Mouse (Mus musculus) stomach, postnatal 0 days (tissue): ENCODE measurements around the gene Myo1c.

ENCODE experiments used
- CTCF ChIP-seq: IDR thresholded peaks from 2 replicates; pipeline ENCODE4 v1.5.1; 2016; ENCODE audit warnings: antibody characterized with exemption, low read depth, mild to moderate bottlenecking, moderate library complexity
- EP300 ChIP-seq: optimal IDR thresholded peaks from 2 replicates; pipeline ENCODE3; 2016; ENCODE audit warnings: antibody characterized with exemption

DNA sequence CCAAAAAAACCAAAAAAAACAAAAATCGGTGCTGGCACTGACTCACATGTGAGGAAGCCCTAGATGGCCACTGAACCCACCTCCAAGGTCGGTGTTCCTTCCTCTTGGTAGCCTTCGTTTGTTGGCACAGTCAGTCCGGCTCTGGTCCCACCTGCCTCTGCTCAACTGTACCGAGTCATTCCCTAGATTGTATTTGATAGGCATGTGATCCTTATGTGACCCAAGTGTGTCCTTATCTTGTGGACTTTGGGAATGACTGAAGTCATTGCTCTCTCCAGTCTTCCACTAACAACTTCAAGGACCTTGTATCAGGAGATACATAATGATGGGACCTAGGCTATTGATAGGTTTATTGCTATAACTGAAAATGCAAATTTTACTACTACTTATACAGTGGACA lies 45.5 kb upstream of the Myo1c start:
- TF ChIP-seq EP300 (no peak), CTCF (no peak)
